ENCODE assay signal across 9 mouse cellular contexts in genomic region chr9:121697150-121698049, GRCm38 (mm10). TPM values are rescaled to one million over a fixed set of nuclear protein-coding genes. Genes with fewer than 3 reads are reported as not detected.
DNase-seq lines count a peak whose midpoint lies in the region; ATAC-seq and TF ChIP-seq lines count a peak whose summit lies in the region.
"Had no signal": no experiment of that assay in that cellular context is flagged by ENCODE, and none has a peak within 500 bp of the region (broad histone marks: within the 10 kb centered on the region; RNA-seq: fewer than 3 reads in every experiment).

No protein-coding gene starts in this region.

- no peak overlapping the region for H3K27ac ChIP-seq in liver, embryonic 11.5 days (ENCODE audit: low read depth, low read length)
- no peak overlapping the region for H3K27ac ChIP-seq in cerebellum, adult 2 months (ENCODE audit: insufficient read depth, low read length)
- no peak overlapping the region for H3K27ac ChIP-seq in heart, postnatal 0 days (ENCODE audit: low read depth)
- H3K27ac ChIP-seq: midbrain, embryonic 12.5 days had no signal

- no peaks in the 10 kb centered on the region for H3K9me3 ChIP-seq in liver, embryonic 11.5 days (ENCODE audit: control insufficient read depth, low read length)
- H3K9me3 ChIP-seq in heart, postnatal 0 days (replicated peaks; ENCODE audit: control insufficient read depth, low read length) = no peaks in the 10 kb centered on the region
- H3K9me3 ChIP-seq: midbrain, embryonic 12.5 days had no signal

- H3K4me3 ChIP-seq in liver, embryonic 11.5 days (ENCODE audit: low read depth, low read length) = no peak overlapping the region
- H3K4me3 ChIP-seq in cerebellum, adult 2 months (replicated peaks; ENCODE audit: insufficient read depth, low read depth, low read length) = no peak overlapping the region
- H3K4me3 ChIP-seq in heart, postnatal 0 days (ENCODE audit: low read depth, low read length) = no peak overlapping the region
- H3K4me3 ChIP-seq: midbrain, embryonic 12.5 days had no signal

- no peak for TF ChIP-seq POLR2A in cerebellum, adult 2 months (IDR thresholded peaks at IDR 0.05; ENCODE audit: borderline replicate concordance, insufficient read depth, low read length)

- DNase-seq in liver = peak; percentile 54
- no peak for DNase-seq in liver, embryonic 11.5 days (ENCODE audit: low spot score)
- DNase-seq in MEL-GATA-1-ER (ENCODE audit: extremely low read depth, low read depth) = peak; percentile 42
- DNase-seq in cerebellum, adult 2 months = peak; percentile 41 to 67
- DNase-seq in heart, postnatal 0 days (ENCODE audit: low spot score) = peak; percentile 21
- DNase-seq in left cerebral cortex, postnatal 14 days (ENCODE audit: low spot score in 2 of 2) = peak; percentile 62 to 84
- peak; percentile 56 to 83 for DNase-seq in monocyte, adult 2 months (ENCODE audit: low read depth in 1 of 2, low spot score in 2 of 2)

- intact Hi-C loops in left cerebral cortex, postnatal 14 days (cut with DNase I) = no loop called here

- H3K36me3 ChIP-seq in liver, embryonic 11.5 days (ENCODE audit: control insufficient read depth, insufficient read depth, low read length) = no peaks in the 10 kb centered on the region
- peaks cover 5% of the 10 kb centered on the region; the same call in 1 of the 2 replicates for H3K36me3 ChIP-seq in heart, postnatal 0 days (replicated peaks; ENCODE audit: control insufficient read depth, insufficient read depth, low read length)

- peak; percentile 82 for TF ChIP-seq CTCF in cerebellum, adult 2 months (IDR thresholded peaks at IDR 0.05; ENCODE audit: borderline replicate concordance, insufficient read depth, low read depth, low read length)
- peak; percentile 99 for TF ChIP-seq CTCF in heart, postnatal 0 days (IDR thresholded peaks at IDR 0.05; ENCODE audit: low read depth)

- no peak for TF ChIP-seq EP300 in heart, postnatal 0 days (IDR thresholded peaks at IDR 0.05; ENCODE audit: low read depth)

- no peak; the same call in 1 of the 2 replicates for ATAC-seq in liver, embryonic 11.5 days (replicated peaks; ENCODE audit: low FRiP score)
- ATAC-seq in heart, postnatal 0 days (ENCODE audit: insufficient read depth, low read depth) = peak; percentile 33; the same call in 1 of the 2 replicates
- ATAC-seq in inflammation-experienced regulatory T-cells, adult 6 months = no peak

- H3K27me3 ChIP-seq in liver, embryonic 11.5 days (replicated peaks; ENCODE audit: control insufficient read depth, insufficient read depth, low read length) = no peaks in the 10 kb centered on the region
- H3K27me3 ChIP-seq in cerebellum, adult 2 months (ENCODE audit: control insufficient read depth, insufficient read depth, low read length) = no peaks in the 10 kb centered on the region
- H3K27me3 ChIP-seq in heart, postnatal 0 days (ENCODE audit: control insufficient read depth, insufficient read depth, low read length) = no peaks in the 10 kb centered on the region
- H3K27me3 ChIP-seq: midbrain, embryonic 12.5 days had no signal

- no peaks in the 10 kb centered on the region for H3K4me1 ChIP-seq in liver, embryonic 11.5 days (replicated peaks; ENCODE audit: control insufficient read depth, insufficient read depth, low read length)
- H3K4me1 ChIP-seq in cerebellum, adult 2 months (ENCODE audit: control insufficient read depth, insufficient read depth, low read length) = no peaks in the 10 kb centered on the region
- no peaks in the 10 kb centered on the region for H3K4me1 ChIP-seq in heart, postnatal 0 days (ENCODE audit: control insufficient read depth, insufficient read depth)
- H3K4me1 ChIP-seq: midbrain, embryonic 12.5 days had no signal

- H3K4me2 ChIP-seq in liver, embryonic 11.5 days = no peak overlapping the region
- H3K4me2 ChIP-seq in heart, postnatal 0 days (ENCODE audit: low read depth, low read length) = no peak overlapping the region
- H3K4me2 ChIP-seq: midbrain, embryonic 12.5 days had no signal

- no peak overlapping the region for H3K9ac ChIP-seq in liver, embryonic 11.5 days (ENCODE audit: low read depth, low read length)
- no peak overlapping the region for H3K9ac ChIP-seq in heart, postnatal 0 days (replicated peaks; ENCODE audit: low read depth, low read length)
- H3K9ac ChIP-seq: midbrain, embryonic 12.5 days had no signal

- 95% methylated on average over 1 of the region's 1 CpGs for WGBS in liver, embryonic 11.5 days
- WGBS in cerebellum, adult 2 months = 97% methylated on average over 1 of the region's 1 CpGs
- WGBS in heart, postnatal 0 days = 96% methylated on average over 1 of the region's 1 CpGs

RNA-seq across cellular contexts. Expression of gene Sec22c, which starts 7.9 kb away (rescaled TPM):
- 4.7 and 5.5 TPM in 2 replicates for polyA plus RNA-seq in liver, embryonic 11.5 days (2014; fragmentation: Nextera tagmentation; extraction: Ambion mirVana)
- 12.3 and 13.8 TPM in 2 replicates for polyA plus RNA-seq in cerebellum, adult 2 months (2012; rRNA removed)
- 3.8 and 9.4 TPM in 2 replicates for total RNA-seq in heart, postnatal 0 days (2014; rRNA removed; ENCODE audit: low replicate concordance)
- polyA plus RNA-seq in heart, postnatal 0 days (2015; fragmentation: Nextera tagmentation; extraction: Ambion mirVana) = 3.9 and 4.1 TPM in 2 replicates
- total RNA-seq in left cerebral cortex, postnatal 14 days (2021) = 10 to 100 TPM; 27.7 to 29.1 TPM
- polyA plus RNA-seq in inflammation-experienced regulatory T-cells, adult 6 months (2017; shearing (Covaris generic)) = 10 to 100 TPM in 2 of 3 experiments, 1 to 10 TPM in 1; 9.1 to 19.1 (median 17.1) TPM

RNA-seq across cellular contexts. Expression of gene Ss18l2, which starts 12.7 kb away (rescaled TPM):
- 103 and 118 TPM in 2 replicates for polyA plus RNA-seq in liver, embryonic 11.5 days (2014; fragmentation: Nextera tagmentation; extraction: Ambion mirVana)
- 147 TPM in 2 replicates for polyA plus RNA-seq in cerebellum, adult 2 months (2012; rRNA removed)
- total RNA-seq in heart, postnatal 0 days (2014; rRNA removed; ENCODE audit: low replicate concordance) = 109 and 136 TPM in 2 replicates
- 362 and 379 TPM in 2 replicates for polyA plus RNA-seq in heart, postnatal 0 days (2015; fragmentation: Nextera tagmentation; extraction: Ambion mirVana)
- 100 to 1,000 TPM in 1 of 2 experiments, 10 to 100 TPM in 1; 82.8 to 100 TPM for total RNA-seq in left cerebral cortex, postnatal 14 days (2021)
- polyA plus RNA-seq in inflammation-experienced regulatory T-cells, adult 6 months (2017; shearing (Covaris generic)) = 10 to 100 TPM; 45.5 to 68.0 (median 63.4) TPM

RNA-seq across cellular contexts. Expression of gene Nktr, which starts 21.6 kb away (rescaled TPM):
- polyA plus RNA-seq in liver, embryonic 11.5 days (2014; fragmentation: Nextera tagmentation; extraction: Ambion mirVana) = 47.3 and 48.2 TPM in 2 replicates
- polyA plus RNA-seq in cerebellum, adult 2 months (2012; rRNA removed) = 130 and 145 TPM in 2 replicates
- 44.0 and 44.8 TPM in 2 replicates for total RNA-seq in heart, postnatal 0 days (2014; rRNA removed; ENCODE audit: low replicate concordance)
- polyA plus RNA-seq in heart, postnatal 0 days (2015; fragmentation: Nextera tagmentation; extraction: Ambion mirVana) = 30.2 and 31.1 TPM in 2 replicates
- 100 to 1,000 TPM; 102 to 103 TPM for total RNA-seq in left cerebral cortex, postnatal 14 days (2021)
- polyA plus RNA-seq in inflammation-experienced regulatory T-cells, adult 6 months (2017; shearing (Covaris generic)) = 100 to 1,000 TPM; 108 to 126 (median 117) TPM

RNA-seq across cellular contexts. Expression of gene Vipr1, which starts 54.9 kb away (rescaled TPM):
- polyA plus RNA-seq in liver, embryonic 11.5 days (2014; fragmentation: Nextera tagmentation; extraction: Ambion mirVana) = 0.25 and 0.77 TPM in 2 replicates
- 5.2 and 9.3 TPM in 2 replicates for polyA plus RNA-seq in cerebellum, adult 2 months (2012; rRNA removed)
- total RNA-seq in heart, postnatal 0 days (2014; rRNA removed; ENCODE audit: low replicate concordance) = 0.70 and 1.3 TPM in 2 replicates
- polyA plus RNA-seq in heart, postnatal 0 days (2015; fragmentation: Nextera tagmentation; extraction: Ambion mirVana) = 0.14 and 0.40 TPM in 2 replicates
- total RNA-seq in left cerebral cortex, postnatal 14 days (2021) = 10 to 100 TPM; 21.1 to 23.6 TPM
- polyA plus RNA-seq in inflammation-experienced regulatory T-cells, adult 6 months (2017; shearing (Covaris generic)) = 1 to 10 TPM in 2 of 3 experiments, under 1 TPM in 1; 0.98 to 2.4 (median 1.8) TPM

RNA-seq across cellular contexts. Expression of gene Lyzl4, which starts 55.5 kb away (rescaled TPM):
- polyA plus RNA-seq in liver, embryonic 11.5 days (2014; fragmentation: Nextera tagmentation; extraction: Ambion mirVana) = not detected in 2 replicates
- polyA plus RNA-seq in cerebellum, adult 2 months (2012; rRNA removed) = 0.38 and 0.63 TPM in 2 replicates
- total RNA-seq in heart, postnatal 0 days (2014; rRNA removed; ENCODE audit: low replicate concordance) = not detected in 2 replicates
- not detected in 2 replicates for polyA plus RNA-seq in heart, postnatal 0 days (2015; fragmentation: Nextera tagmentation; extraction: Ambion mirVana)
- 1 to 10 TPM in 1 of 2 experiments, under 1 TPM in 1; 0.97 to 1.2 TPM for total RNA-seq in left cerebral cortex, postnatal 14 days (2021)
- not detected for polyA plus RNA-seq in inflammation-experienced regulatory T-cells, adult 6 months (2017; shearing (Covaris generic))
- polyA plus RNA-seq: midbrain, embryonic 12.5 days had no signal
